Mouse (Mus musculus) CH12.LX (cell line): Measurements from ENCODE around the gene Cdh13.

Source experiments
- CHD1 ChIP-seq: IDR thresholded peaks from 2 replicates; pipeline ENCODE4 v1.6.1; 2012; ENCODE audit warnings: low read depth, low read length, improper control_type of control experiment, inconsistent platforms
- CTCF ChIP-seq, 2 experiments: IDR thresholded peaks in 1 of 2; conservative IDR thresholded peaks in 1 of 2; 2 replicates each; pipeline ENCODE4 v1.5.1; 2011 to 2012; ENCODE audit warnings: low read depth in 2 of 2, low read length in 2 of 2, improper control_type of control experiment in 1 of 2, inconsistent platforms in 1 of 2, mild to moderate bottlenecking in 1 of 2, moderate library complexity in 1 of 2
- E2F4 ChIP-seq: IDR thresholded peaks from 2 replicates; pipeline ENCODE4 v1.6.1; 2011; ENCODE audit warnings: low read depth, low read length, improper control_type of control experiment; ENCODE audit not compliant: insufficient replicate concordance
- EP300 ChIP-seq: IDR thresholded peaks from 2 replicates; pipeline ENCODE4 v1.6.1; 2011; ENCODE audit warnings: low read length, improper control_type of control experiment
- GABPA ChIP-seq: IDR thresholded peaks from 2 replicates; pipeline ENCODE4 v1.6.1; 2012; ENCODE audit warnings: low read depth, low read length, improper control_type of control experiment, inconsistent platforms; ENCODE audit not compliant: insufficient replicate concordance
- MAX ChIP-seq: IDR thresholded peaks from 2 replicates; pipeline ENCODE4 v1.6.1; 2011; ENCODE audit warnings: low read length, improper control_type of control experiment
- MEF2A ChIP-seq: IDR thresholded peaks from 2 replicates; pipeline ENCODE4 v1.6.1; 2014; ENCODE audit warnings: low read depth, mild to moderate bottlenecking, inconsistent platforms, low read length, improper control_type of control experiment, borderline replicate concordance
- POLR2A ChIP-seq: IDR thresholded peaks from 2 replicates; pipeline ENCODE4 v1.6.1; 2011; ENCODE audit warnings: low read depth, mild to moderate bottlenecking, improper control_type of control experiment, low read length
- SIN3A ChIP-seq: IDR thresholded peaks from 2 replicates; pipeline ENCODE4 v1.6.1; 2012; ENCODE audit warnings: low read length, improper control_type of control experiment, inconsistent platforms

- TF ChIP-seq POLR2A: no peak
- TF ChIP-seq CTCF (conservative IDR thresholded peaks at IDR 0.05 in 1 of 2, IDR thresholded peaks at IDR 0.05 in 1 of 2; ENCODE audit: low read depth in 2 of 2, low read length in 2 of 2): no peak
- no peak for TF ChIP-seq CHD1
- no peak for TF ChIP-seq SIN3A
- no peak for TF ChIP-seq GABPA
- TF ChIP-seq MEF2A: no peak
- TF ChIP-seq EP300: no peak
- no peak for TF ChIP-seq E2F4
- TF ChIP-seq MAX: no peak
These were observed 219.0 kb downstream of the Cdh13 start for GRCm38 (mm10) chr8:118502509-118502908.
